Mouse (Mus musculus): ENCODE measurements around the gene Ttc37. TPM values are rescaled to one million over a fixed set of nuclear protein-coding genes. Genes with fewer than 3 reads are reported as not detected.

Ttc37 gene
- polyA plus RNA-seq, 1 experiment from 2014 or later = 18.6 TPM

DNA sequence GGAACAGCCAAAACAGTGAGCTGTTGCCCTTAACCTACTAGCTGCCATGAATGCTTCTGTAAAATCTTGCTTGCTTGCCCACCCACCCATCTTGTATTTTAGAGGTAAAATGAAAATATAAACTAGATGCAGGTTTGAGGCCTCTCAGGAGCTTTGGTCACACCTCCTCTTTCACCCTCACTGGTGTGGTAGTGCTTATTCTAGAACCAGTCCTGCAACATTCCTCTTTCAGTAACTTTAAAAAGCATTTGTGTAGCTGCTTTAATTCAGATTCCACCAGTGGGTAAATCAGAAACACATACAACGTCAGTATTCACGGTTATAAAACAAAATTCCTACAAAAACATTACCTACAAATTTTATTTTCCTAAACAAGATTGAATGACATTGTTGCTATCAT is 62.1 kb downstream of the Ttc37 start:
- Histone ChIP-seq H3K27me3 (no peaks in the 10 kb centered on the region), H3K36me3 (peaks cover 74% of the 10 kb centered on the region), H3K4me2 (no peak overlapping the region), H3K9me3 (peaks cover 6% of the 10 kb centered on the region; the same call in 1 of the 2 replicates), H3K4me3 (replicated peaks) (no peak overlapping the region), H3K27ac (no peak overlapping the region), H3K4me1 (replicated peaks) (no peaks in the 10 kb centered on the region), H3K9ac (replicated peaks) (no peak overlapping the region)
- 83% methylated on average over 2 of the region's 2 CpGs for WGBS
- ATAC-seq (ENCODE audit: insufficient number of reproducible peaks, insufficient read depth, low FRiP score, low TSS enrichment, low read depth) = no peak

- Histone ChIP-seq H3K9me3 (peaks cover 8% of the 10 kb centered on the region), H3K4me2 (no peak overlapping the region), H3K27me3 (no peaks in the 10 kb centered on the region), H3K4me3 (replicated peaks) (no peak overlapping the region), H3K9ac (replicated peaks) (no peak overlapping the region), H3K36me3 (peaks cover 48% of the 10 kb centered on the region), H3K27ac (no peak overlapping the region), H3K4me1 (replicated peaks) (no peaks in the 10 kb centered on the region)
- ATAC-seq (ENCODE audit: insufficient number of reproducible peaks, insufficient read depth, low FRiP score, low TSS enrichment, low read depth) = no peak
Measured at GRCm38 (mm10) chr13:76174297-76174696, 75.8 kb downstream of the Ttc37 start.

DNA sequence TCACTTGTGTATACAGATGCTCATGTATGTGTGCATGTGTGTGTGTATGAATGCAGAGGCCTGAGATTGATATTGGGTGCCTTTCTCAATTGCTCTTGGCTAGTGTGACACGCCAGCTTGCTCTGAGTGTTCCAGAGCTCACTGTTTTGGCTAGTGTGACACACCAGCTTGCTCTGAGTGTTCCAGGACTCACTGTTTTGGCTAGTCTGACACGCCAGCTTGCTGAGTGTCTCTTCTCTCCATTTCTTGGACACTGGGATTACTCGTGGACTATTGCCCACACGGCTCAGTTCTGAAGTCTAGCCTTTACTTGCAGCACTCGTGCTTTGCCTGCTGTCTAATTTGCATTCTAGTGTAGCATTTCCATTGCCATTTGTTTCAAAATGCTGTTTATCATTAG is 80.2 kb downstream of the Ttc37 start:
- Histone ChIP-seq H3K27me3 (no peaks in the 10 kb centered on the region), H3K4me2 (no peak overlapping the region), H3K9ac (replicated peaks) (no peak overlapping the region), H3K4me3 (replicated peaks) (no peak overlapping the region), H3K36me3 (peaks cover 56% of the 10 kb centered on the region), H3K27ac (no peak overlapping the region), H3K4me1 (replicated peaks) (no peaks in the 10 kb centered on the region), H3K9me3 (peaks cover 8% of the 10 kb centered on the region)
- 92% methylated on average over 5 of the region's 5 CpGs for WGBS
- ATAC-seq (ENCODE audit: insufficient number of reproducible peaks, insufficient read depth, low FRiP score, low TSS enrichment, low read depth) = no peak

DNA sequence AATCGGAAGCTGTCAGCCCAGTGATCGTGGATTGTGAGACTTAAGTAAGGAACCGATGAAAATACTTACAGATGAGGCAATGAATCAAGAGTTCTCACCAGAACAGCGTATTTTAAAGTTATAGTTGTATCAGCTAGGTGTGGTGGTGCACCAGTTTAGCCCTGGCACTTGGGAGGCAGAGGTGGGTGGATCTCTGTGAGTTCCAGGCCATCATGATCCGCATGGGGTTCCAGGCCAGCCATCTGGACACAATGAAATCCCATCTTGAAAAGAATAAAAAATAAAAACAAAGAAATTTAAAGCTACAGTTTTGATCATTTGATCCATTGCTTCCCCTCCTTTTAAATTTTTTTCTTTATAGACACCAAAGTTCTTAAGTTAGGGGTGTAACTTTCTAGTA is 89.1 kb downstream of the Ttc37 start:
- Histone ChIP-seq H3K27me3 (no peaks in the 10 kb centered on the region), H3K4me1 (replicated peaks) (no peaks in the 10 kb centered on the region), H3K9ac (replicated peaks) (no peak overlapping the region), H3K4me3 (replicated peaks) (no peak overlapping the region), H3K27ac (no peak overlapping the region), H3K9me3 (no peaks in the 10 kb centered on the region), H3K36me3 (peaks cover 54% of the 10 kb centered on the region), H3K4me2 (no peak overlapping the region)
- ATAC-seq (ENCODE audit: insufficient number of reproducible peaks, insufficient read depth, low FRiP score, low TSS enrichment, low read depth) = no peak
- WGBS = 95% methylated on average over 5 of the region's 5 CpGs

GRCm38 (mm10) chr13:76189190-76189589 is 90.7 kb downstream of the Ttc37 start:
- Histone ChIP-seq H3K4me3 (replicated peaks) (no peak overlapping the region), H3K4me1 (replicated peaks) (no peaks in the 10 kb centered on the region), H3K4me2 (no peak overlapping the region), H3K27me3 (no peaks in the 10 kb centered on the region), H3K9me3 (no peaks in the 10 kb centered on the region), H3K36me3 (peaks cover 50% of the 10 kb centered on the region), H3K27ac (no peak overlapping the region), H3K9ac (replicated peaks) (no peak overlapping the region)
- WGBS = 89% methylated on average over 3 of the region's 3 CpGs
- peak; percentile 40; the same call in 1 of the 2 replicates for ATAC-seq (ENCODE audit: insufficient number of reproducible peaks, insufficient read depth, low FRiP score, low TSS enrichment, low read depth)

DNA sequence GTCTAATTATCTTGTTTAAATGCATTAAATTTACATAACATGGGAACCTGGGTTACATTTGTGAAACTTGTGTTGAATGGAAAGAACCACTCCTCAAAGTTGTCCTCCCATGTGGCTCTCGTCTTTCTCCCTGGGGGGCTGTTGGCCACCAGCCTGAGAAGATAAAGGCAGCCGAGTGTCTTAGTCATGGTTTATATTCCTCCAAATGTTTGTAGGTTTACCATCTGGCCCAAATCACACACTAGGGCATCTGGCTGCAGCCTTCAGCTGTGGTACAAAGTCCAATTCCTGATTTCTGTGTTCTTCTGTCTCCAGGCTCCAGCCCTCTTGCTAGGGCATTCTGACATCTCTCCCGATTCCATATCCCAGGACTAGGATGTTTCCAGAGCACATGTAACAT is 91.7 kb downstream of the Ttc37 start:
- Histone ChIP-seq H3K4me3 (replicated peaks) (no peak overlapping the region), H3K4me1 (replicated peaks) (no peaks in the 10 kb centered on the region), H3K9ac (replicated peaks) (no peak overlapping the region), H3K27me3 (no peaks in the 10 kb centered on the region), H3K27ac (no peak overlapping the region), H3K36me3 (peaks cover 48% of the 10 kb centered on the region), H3K4me2 (no peak overlapping the region), H3K9me3 (no peaks in the 10 kb centered on the region)
- WGBS = 86% methylated on average over 3 of the region's 3 CpGs
- no peak for ATAC-seq (ENCODE audit: insufficient number of reproducible peaks, insufficient read depth, low FRiP score, low TSS enrichment, low read depth)

DNA sequence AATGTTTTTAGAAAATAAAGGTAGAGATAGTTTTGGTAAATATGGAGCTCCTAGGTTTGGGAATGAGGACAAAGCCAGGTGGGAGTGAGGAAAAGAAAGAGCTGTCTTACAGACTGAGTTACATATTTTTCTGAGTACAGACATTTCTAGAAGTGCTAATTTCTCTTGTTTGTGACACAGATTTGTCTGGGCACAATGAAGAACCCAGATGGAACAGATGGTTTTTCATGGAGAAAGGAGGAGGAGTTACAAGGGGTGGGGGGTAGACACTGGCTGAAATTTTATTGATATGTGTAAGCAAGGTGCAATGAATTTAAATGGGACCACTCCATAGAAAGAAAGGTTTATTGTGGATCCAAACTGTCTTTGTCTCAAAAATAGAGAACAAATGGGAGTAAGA is 96.4 kb downstream of the Ttc37 start:
- no peaks in the 10 kb centered on the region for H3K4me1 ChIP-seq (replicated peaks)
- no peaks in the 10 kb centered on the region for H3K9me3 ChIP-seq
- H3K27ac ChIP-seq = no peak overlapping the region
- H3K4me3 ChIP-seq (replicated peaks) = no peak overlapping the region
- no peak overlapping the region for H3K9ac ChIP-seq (replicated peaks)
- peaks cover 25% of the 10 kb centered on the region for H3K36me3 ChIP-seq
- H3K27me3 ChIP-seq = no peaks in the 10 kb centered on the region
- no peak overlapping the region for H3K4me2 ChIP-seq
- no peak for ATAC-seq (ENCODE audit: insufficient number of reproducible peaks, insufficient read depth, low FRiP score, low TSS enrichment, low read depth)

DNA sequence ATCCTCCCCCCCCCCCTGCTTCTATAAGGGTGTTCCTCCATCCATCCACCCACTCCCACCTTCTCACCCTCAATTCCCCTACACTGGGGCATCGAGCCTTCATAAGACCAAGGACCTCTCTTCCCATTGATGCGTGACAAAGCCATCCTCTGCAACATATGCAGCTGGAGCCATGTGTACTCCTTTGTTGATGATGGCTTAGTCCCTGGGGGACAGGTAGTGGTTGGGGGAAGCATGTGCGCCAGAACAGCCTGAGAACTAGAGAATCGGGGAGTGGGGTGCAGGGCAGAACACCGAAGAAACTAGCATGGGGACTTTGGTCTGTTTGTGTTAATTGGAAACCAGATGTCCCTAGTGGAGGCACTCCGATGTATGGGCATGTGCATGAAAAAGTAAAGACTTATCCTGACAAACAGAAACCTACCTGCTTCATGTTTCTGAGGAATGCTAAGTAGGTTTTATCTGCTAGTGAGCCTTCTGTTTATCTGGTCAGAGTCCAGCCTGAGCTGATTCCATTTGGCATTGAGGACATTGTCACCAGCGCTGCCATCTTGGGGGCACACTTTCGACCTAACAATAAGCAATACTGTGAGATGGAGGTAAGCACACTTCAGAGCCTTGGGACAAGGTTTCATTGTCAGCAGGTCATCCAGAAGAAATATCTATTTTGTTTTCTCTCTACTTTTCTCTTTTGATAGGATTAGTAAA is 97.1 kb downstream of the Ttc37 start:
- Histone ChIP-seq H3K4me1 (replicated peaks) (no peaks in the 10 kb centered on the region), H3K4me3 (replicated peaks) (no peak overlapping the region), H3K9me3 (no peaks in the 10 kb centered on the region), H3K36me3 (peaks cover 20% of the 10 kb centered on the region), H3K9ac (replicated peaks) (no peak overlapping the region), H3K27me3 (no peaks in the 10 kb centered on the region), H3K4me2 (no peak overlapping the region), H3K27ac (no peak overlapping the region)
- 94% methylated on average over 8 of the region's 8 CpGs for WGBS
- no peak for ATAC-seq (ENCODE audit: insufficient number of reproducible peaks, insufficient read depth, low FRiP score, low TSS enrichment, low read depth)

DNA sequence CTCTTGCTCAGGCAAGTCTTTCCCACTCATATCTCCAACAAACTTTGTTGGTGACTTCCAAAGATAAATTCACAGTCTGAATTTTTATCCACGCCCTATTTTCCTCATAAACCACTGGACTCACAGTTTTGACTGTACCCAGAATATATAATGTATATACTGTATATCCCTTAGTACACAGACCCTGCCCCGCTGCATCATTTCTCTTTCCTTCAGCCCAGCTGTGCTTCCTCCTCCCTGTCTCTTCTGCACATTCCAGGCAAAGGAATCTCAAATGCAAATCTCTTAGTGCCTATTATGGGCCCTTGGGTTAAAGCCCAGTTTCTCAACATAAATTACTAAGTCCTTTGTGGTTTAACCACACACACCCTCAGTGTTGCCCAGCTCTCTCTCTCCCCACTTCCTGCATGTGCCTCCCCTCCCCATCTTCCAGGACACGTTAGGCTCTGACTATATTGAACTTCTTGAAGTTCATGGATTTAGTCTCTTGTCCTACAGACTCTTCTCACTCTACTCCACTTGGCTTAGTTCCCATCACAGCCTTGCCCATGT is 98.8 kb downstream of the Ttc37 start:
- ATAC-seq (ENCODE audit: insufficient number of reproducible peaks, insufficient read depth, low FRiP score, low TSS enrichment, low read depth) = no peak
- Histone ChIP-seq H3K4me1 (replicated peaks) (no peaks in the 10 kb centered on the region), H3K36me3 (peaks cover 2% of the 10 kb centered on the region; the same call in 1 of the 2 replicates), H3K9ac (replicated peaks) (no peak overlapping the region), H3K9me3 (no peaks in the 10 kb centered on the region), H3K27me3 (no peaks in the 10 kb centered on the region), H3K27ac (no peak overlapping the region), H3K4me3 (replicated peaks) (no peak overlapping the region), H3K4me2 (no peak overlapping the region)
- 91% methylated on average over 3 of the region's 3 CpGs for WGBS

GRCm38 (mm10) chr13:76199943-76200342 is 101.4 kb downstream of the Ttc37 start:
- WGBS = 95% methylated on average over 4 of the region's 4 CpGs
- no peak overlapping the region for H3K4me2 ChIP-seq

GRCm38 (mm10) chr13:76214928-76215327 is 116.4 kb downstream of the Ttc37 start:
- ATAC-seq (ENCODE audit: insufficient number of reproducible peaks, insufficient read depth, low FRiP score, low TSS enrichment, low read depth) = no peak
- no peaks in the 10 kb centered on the region for H3K9me3 ChIP-seq
- no peaks in the 10 kb centered on the region for H3K4me1 ChIP-seq (replicated peaks)
- 82% methylated on average over 2 of the region's 2 CpGs for WGBS
- no peak overlapping the region for H3K9ac ChIP-seq (replicated peaks)
- H3K4me3 ChIP-seq (replicated peaks) = no peak overlapping the region
- no peaks in the 10 kb centered on the region for H3K36me3 ChIP-seq
- no peaks in the 10 kb centered on the region for H3K27me3 ChIP-seq
- H3K4me2 ChIP-seq = no peak overlapping the region
- H3K27ac ChIP-seq = no peak overlapping the region

More at GRCm38 (mm10) chr13:76199943-76200342, 101.4 kb downstream of the Ttc37 start:
- H3K27ac ChIP-seq = no peak overlapping the region
- H3K4me1 ChIP-seq (replicated peaks) = no peaks in the 10 kb centered on the region
- no peak overlapping the region for H3K4me3 ChIP-seq (replicated peaks)
- no peaks in the 10 kb centered on the region for H3K36me3 ChIP-seq
- no peak for ATAC-seq (ENCODE audit: insufficient number of reproducible peaks, insufficient read depth, low FRiP score, low TSS enrichment, low read depth)
- no peaks in the 10 kb centered on the region for H3K27me3 ChIP-seq
- H3K9ac ChIP-seq (replicated peaks) = no peak overlapping the region
- H3K9me3 ChIP-seq = no peaks in the 10 kb centered on the region

- no peaks in the 10 kb centered on the region for H3K4me1 ChIP-seq (replicated peaks)
- no peak overlapping the region for H3K9ac ChIP-seq (replicated peaks)
- no peaks in the 10 kb centered on the region for H3K27me3 ChIP-seq
- H3K4me3 ChIP-seq (replicated peaks) = no peak overlapping the region
- WGBS = 46% methylated on average over 2 of the region's 2 CpGs
- no peaks in the 10 kb centered on the region for H3K9me3 ChIP-seq
- no peak for ATAC-seq (ENCODE audit: insufficient number of reproducible peaks, insufficient read depth, low FRiP score, low TSS enrichment, low read depth)
- no peak overlapping the region for H3K27ac ChIP-seq
- H3K36me3 ChIP-seq = no peaks in the 10 kb centered on the region
- H3K4me2 ChIP-seq = no peak overlapping the region
Measured at GRCm38 (mm10) chr13:76215397-76215796, 116.9 kb downstream of the Ttc37 start.
